Comparison of ENCODE assay signal across 8 mouse cellular contexts in the genomic region with DNA sequence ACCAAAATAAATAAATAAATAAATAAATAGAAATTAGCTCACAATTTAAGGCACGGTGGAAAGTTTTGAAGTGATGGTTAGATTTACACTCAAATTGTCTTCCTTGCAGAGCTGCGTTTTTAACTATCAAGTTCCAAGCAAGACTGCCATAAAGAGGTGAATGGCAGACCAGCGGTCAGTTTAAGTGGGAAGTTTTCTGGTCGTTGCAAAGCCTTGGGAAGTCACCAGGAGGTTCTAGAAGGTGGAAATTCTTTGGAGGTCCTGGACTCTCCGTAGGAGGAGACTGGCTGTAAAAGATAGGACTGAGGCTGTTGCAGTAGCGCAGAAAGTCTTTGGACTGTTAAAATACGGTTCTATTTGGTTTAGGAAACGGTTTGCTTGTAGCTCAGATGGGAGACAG. TPM values are rescaled to one million over a fixed set of nuclear protein-coding genes. Genes with fewer than 3 reads are reported as not detected.
A peak's percentile ranks its signal among the peaks of the same experiment; 100 is the strongest.
DNase-seq lines count a peak whose midpoint lies in the region; ATAC-seq and TF ChIP-seq lines count a peak whose summit lies in the region.

No protein-coding gene starts in this region.

- no peak for TF ChIP-seq POLR2A in thymus, adult 2 months (IDR thresholded peaks at IDR 0.05; ENCODE audit: control insufficient read depth, extremely low read depth, insufficient read depth, low read length, poor library complexity)

- H3K9me3 ChIP-seq in erythroblast, embryonic 14.5 days (ENCODE audit: control insufficient read depth, low read length), result peaks cover 10% of the 10 kb centered on the region
- H3K9me3 ChIP-seq in liver, embryonic 13.5 days (replicated peaks), result no peaks in the 10 kb centered on the region; the same call in 1 of the 2 replicates
- H3K9me3 ChIP-seq in stomach, postnatal 0 days (ENCODE audit: control insufficient read depth, low read length), result no peaks in the 10 kb centered on the region

- WGBS in thymus, adult 2 months, result 2% methylated on average over 8 of the region's 8 CpGs
- 3% methylated on average over 8 of the region's 8 CpGs for WGBS in liver, embryonic 13.5 days (ENCODE audit: insufficient replicate concordance)
- 3% methylated on average over 8 of the region's 8 CpGs for WGBS in stomach, postnatal 0 days

- DNase-seq in thymus, adult 2 months, result no peak
- DNase-seq in thymus, postnatal 0 days (ENCODE audit: low spot score), result no peak
- no peak for DNase-seq in liver, embryonic 13.5 days
- no peak for DNase-seq in stomach, postnatal 0 days (ENCODE audit: low spot score)
- no peak for DNase-seq in gastrocnemius, postnatal 10 days
- DNase-seq in kidney, adult 9 months, result no peak

- H3K9ac ChIP-seq in liver, embryonic 13.5 days, result peak overlapping the region; percentile 93
- peak overlapping the region; percentile 82 for H3K9ac ChIP-seq in stomach, postnatal 0 days (ENCODE audit: low read length)

- H3K4me1 ChIP-seq in erythroblast, embryonic 14.5 days (ENCODE audit: control insufficient read depth), result peaks cover 42% of the 10 kb centered on the region
- peaks cover 2% of the 10 kb centered on the region; the same call in 1 of the 2 replicates for H3K4me1 ChIP-seq in thymus, adult 2 months (replicated peaks; ENCODE audit: control insufficient read depth, insufficient read depth, low read length)
- peaks cover 38% of the 10 kb centered on the region for H3K4me1 ChIP-seq in liver, embryonic 13.5 days (replicated peaks)
- H3K4me1 ChIP-seq in stomach, postnatal 0 days (replicated peaks; ENCODE audit: control insufficient read depth, insufficient read depth), result 0 out of 2 replicates have a peak, but pooled peaks cover 6% of the 10 kb centered on the region

- H3K27ac ChIP-seq in thymus, adult 2 months (ENCODE audit: control insufficient read depth, insufficient read depth, low read length), result peak overlapping the region; percentile 15
- H3K27ac ChIP-seq in liver, embryonic 13.5 days, result peak overlapping the region; percentile 85
- H3K27ac ChIP-seq in stomach, postnatal 0 days (replicated peaks), result peak overlapping the region; percentile 82

- ATAC-seq in erythroblast, adult 5-6 weeks (replicated peaks; ENCODE audit: low FRiP score, poor library complexity, severe bottlenecking), result no peak; the same call in 1 of the 2 replicates
- no peak for ATAC-seq in liver, embryonic 13.5 days (ENCODE audit: low read depth)
- peak; percentile 25; the same call in 1 of the 2 replicates for ATAC-seq in stomach, postnatal 0 days (ENCODE audit: low FRiP score, low TSS enrichment)

- no peak for TF ChIP-seq CTCF in thymus, adult 2 months (IDR thresholded peaks at IDR 0.05; ENCODE audit: borderline replicate concordance, control insufficient read depth, extremely low read depth, insufficient read depth, low read length, poor library complexity)
- TF ChIP-seq CTCF in stomach, postnatal 0 days (IDR thresholded peaks at IDR 0.05; ENCODE audit: low read depth), result no peak

- no peak for TF ChIP-seq EP300 in stomach, postnatal 0 days (optimal IDR thresholded peaks at IDR 0.05)

- peaks cover 12% of the 10 kb centered on the region for H3K36me3 ChIP-seq in erythroblast, embryonic 14.5 days (ENCODE audit: control insufficient read depth)
- no peaks in the 10 kb centered on the region for H3K36me3 ChIP-seq in thymus, adult 2 months (ENCODE audit: control insufficient read depth, insufficient read depth, low read length)
- peaks cover 20% of the 10 kb centered on the region for H3K36me3 ChIP-seq in liver, embryonic 13.5 days
- peaks cover 15% of the 10 kb centered on the region for H3K36me3 ChIP-seq in stomach, postnatal 0 days (ENCODE audit: control insufficient read depth, insufficient read depth, low read length)

- H3K4me2 ChIP-seq in liver, embryonic 13.5 days, result peak overlapping the region; percentile 95
- peak overlapping the region; percentile 87 for H3K4me2 ChIP-seq in stomach, postnatal 0 days (replicated peaks; ENCODE audit: low read depth)

- no peaks in the 10 kb centered on the region; the same call in 1 of the 2 replicates for H3K27me3 ChIP-seq in erythroblast, embryonic 14.5 days (ENCODE audit: control insufficient read depth)
- H3K27me3 ChIP-seq in thymus, adult 2 months (ENCODE audit: control insufficient read depth, insufficient read depth, low read length), result no peaks in the 10 kb centered on the region
- H3K27me3 ChIP-seq in liver, embryonic 13.5 days, result no peaks in the 10 kb centered on the region
- H3K27me3 ChIP-seq in stomach, postnatal 0 days (ENCODE audit: control insufficient read depth, insufficient read depth, low read length), result no peaks in the 10 kb centered on the region

- H3K4me3 ChIP-seq in erythroblast, embryonic 14.5 days (replicated peaks), result peak overlapping the region; percentile 89
- peak overlapping the region; percentile 72 for H3K4me3 ChIP-seq in thymus, adult 2 months (ENCODE audit: control insufficient read depth, insufficient read depth, low read length)
- H3K4me3 ChIP-seq in liver, embryonic 13.5 days (replicated peaks), result peak overlapping the region; percentile 82
- peak overlapping the region; percentile 83 for H3K4me3 ChIP-seq in stomach, postnatal 0 days (ENCODE audit: low read depth, low read length)

RNA-seq across cellular contexts. Expression of a gene that starts 0.5 kb away (rescaled TPM):
- polyA plus RNA-seq in erythroblast, embryonic 14.5 days (2012), result 10.0 and 15.4 TPM in 2 replicates
- 20.2 and 33.6 TPM in 2 replicates for total RNA-seq in erythroblast, adult 5-6 weeks (2015; ENCODE audit: low replicate concordance)
- total RNA-seq in erythroblast, adult 5-6 weeks (2017; ENCODE audit: low replicate concordance), result 32.5 and 75.4 TPM in 2 replicates
- 312 and 481 TPM in 2 replicates for polyA plus RNA-seq in thymus, adult 2 months (2012; rRNA removed)
- 28.4 and 32.3 TPM in 2 replicates for polyA plus RNA-seq in thymus, postnatal 0 days (2015; fragmentation: Nextera tagmentation; extraction: Ambion mirVana)
- 19.8 and 19.9 TPM in 2 replicates for polyA plus RNA-seq in liver, embryonic 13.5 days (2015; fragmentation: Nextera tagmentation; extraction: Ambion mirVana)
- polyA plus RNA-seq in stomach, postnatal 0 days (2015; fragmentation: Nextera tagmentation; extraction: Ambion mirVana), result 24.7 and 28.4 TPM in 2 replicates
- 10 to 100 TPM; 19.0 to 23.9 TPM for total RNA-seq in gastrocnemius, postnatal 10 days (2021)

RNA-seq across cellular contexts. Expression of a gene that starts 6.8 kb away (rescaled TPM):
- 0.07 and 0.20 TPM in 2 replicates for polyA plus RNA-seq in erythroblast, embryonic 14.5 days (2012)
- 2.1 and 3.8 TPM in 2 replicates for total RNA-seq in erythroblast, adult 5-6 weeks (2015; ENCODE audit: low replicate concordance)
- 0.17 and 1.1 TPM in 2 replicates for total RNA-seq in erythroblast, adult 5-6 weeks (2017; ENCODE audit: low replicate concordance)
- 75.9 and 76.7 TPM in 2 replicates for polyA plus RNA-seq in thymus, adult 2 months (2012; rRNA removed)
- polyA plus RNA-seq in thymus, postnatal 0 days (2015; fragmentation: Nextera tagmentation; extraction: Ambion mirVana), result 21.4 and 23.0 TPM in 2 replicates
- polyA plus RNA-seq in liver, embryonic 13.5 days (2015; fragmentation: Nextera tagmentation; extraction: Ambion mirVana), result 4.4 and 5.2 TPM in 2 replicates
- polyA plus RNA-seq in stomach, postnatal 0 days (2015; fragmentation: Nextera tagmentation; extraction: Ambion mirVana), result 19.1 and 21.3 TPM in 2 replicates
- total RNA-seq in gastrocnemius, postnatal 10 days (2021), result 10 to 100 TPM; 16.0 to 18.7 TPM

RNA-seq across cellular contexts. Expression of a gene that starts 15.4 kb away (rescaled TPM):
- polyA plus RNA-seq in erythroblast, embryonic 14.5 days (2012), result 1.7 and 1.9 TPM in 2 replicates
- 40.9 and 43.5 TPM in 2 replicates for total RNA-seq in erythroblast, adult 5-6 weeks (2015; ENCODE audit: low replicate concordance)
- total RNA-seq in erythroblast, adult 5-6 weeks (2017; ENCODE audit: low replicate concordance), result 61.4 and 77.4 TPM in 2 replicates
- 56.1 and 61.6 TPM in 2 replicates for polyA plus RNA-seq in thymus, adult 2 months (2012; rRNA removed)
- 10.4 and 12.9 TPM in 2 replicates for polyA plus RNA-seq in thymus, postnatal 0 days (2015; fragmentation: Nextera tagmentation; extraction: Ambion mirVana)
- polyA plus RNA-seq in liver, embryonic 13.5 days (2015; fragmentation: Nextera tagmentation; extraction: Ambion mirVana), result 10.6 and 12.4 TPM in 2 replicates
- polyA plus RNA-seq in stomach, postnatal 0 days (2015; fragmentation: Nextera tagmentation; extraction: Ambion mirVana), result 15.4 and 16.0 TPM in 2 replicates
- 10 to 100 TPM; 13.6 to 15.4 TPM for total RNA-seq in gastrocnemius, postnatal 10 days (2021)

RNA-seq across cellular contexts. Expression of a gene that starts 29.1 kb away (rescaled TPM):
- polyA plus RNA-seq in erythroblast, embryonic 14.5 days (2012), result not detected in 2 replicates
- not detected in 2 replicates for total RNA-seq in erythroblast, adult 5-6 weeks (2015; ENCODE audit: low replicate concordance)
- not detected in 2 replicates for total RNA-seq in erythroblast, adult 5-6 weeks (2017; ENCODE audit: low replicate concordance)
- polyA plus RNA-seq in thymus, adult 2 months (2012; rRNA removed), result 0.20 TPM in 1 of 2 replicates, not detected in the other
- polyA plus RNA-seq in thymus, postnatal 0 days (2015; fragmentation: Nextera tagmentation; extraction: Ambion mirVana), result 0.10 TPM in 1 of 2 replicates, not detected in the other
- polyA plus RNA-seq in liver, embryonic 13.5 days (2015; fragmentation: Nextera tagmentation; extraction: Ambion mirVana), result not detected in 2 replicates
- 0.46 and 1.1 TPM in 2 replicates for polyA plus RNA-seq in stomach, postnatal 0 days (2015; fragmentation: Nextera tagmentation; extraction: Ambion mirVana)
- under 1 TPM in 1 of 2 experiments, not detected in 1; 0.14 TPM for total RNA-seq in gastrocnemius, postnatal 10 days (2021)

RNA-seq across cellular contexts. Expression of a gene that starts 32.3 kb away (rescaled TPM):
- 0.06 TPM in 1 of 2 replicates, not detected in the other for polyA plus RNA-seq in erythroblast, embryonic 14.5 days (2012)
- 9.2 TPM in 1 of 2 replicates, not detected in the other for total RNA-seq in erythroblast, adult 5-6 weeks (2015; ENCODE audit: low replicate concordance)
- 0.09 and 0.28 TPM in 2 replicates for total RNA-seq in erythroblast, adult 5-6 weeks (2017; ENCODE audit: low replicate concordance)
- 3.1 TPM in 2 replicates for polyA plus RNA-seq in thymus, adult 2 months (2012; rRNA removed)
- polyA plus RNA-seq in thymus, postnatal 0 days (2015; fragmentation: Nextera tagmentation; extraction: Ambion mirVana), result 2.6 and 3.0 TPM in 2 replicates
- 3.6 and 4.8 TPM in 2 replicates for polyA plus RNA-seq in liver, embryonic 13.5 days (2015; fragmentation: Nextera tagmentation; extraction: Ambion mirVana)
- polyA plus RNA-seq in stomach, postnatal 0 days (2015; fragmentation: Nextera tagmentation; extraction: Ambion mirVana), result 11.6 and 15.4 TPM in 2 replicates
- 1 to 10 TPM; 3.0 to 3.6 TPM for total RNA-seq in gastrocnemius, postnatal 10 days (2021)

Comparison
In these comparisons a context has a peak if more than half of its experiments do, and no peak if none do; other contexts are left out.
1. H3K27ac ChIP-seq: peak in every context shown above with its lines; median percentile 85 in liver, embryonic 13.5 days; 82 in stomach, postnatal 0 days; 15 in thymus, adult 2 months.